Mouse (Mus musculus) embryonic fibroblast, embryonic 13.5 days (primary cell): ENCODE data around the gene Evx2.

Experiments used
- CTCF ChIP-seq: IDR thresholded peaks from 2 replicates; pipeline ENCODE4 v1.5.1; 2011; ENCODE audit warnings: mild to moderate bottlenecking, control low read depth, low read length, moderate library complexity, borderline replicate concordance; ENCODE audit not compliant: insufficient read depth
- POLR2A ChIP-seq: IDR thresholded peaks from 2 replicates; pipeline ENCODE4 v1.6.1; 2011; ENCODE audit warnings: low read depth, mild to moderate bottlenecking, control low read depth, low read length, moderate library complexity

GRCm38 (mm10) chr2:74656632-74657021, 2.7 kb downstream of the Evx2 start:
- no peak for TF ChIP-seq POLR2A
- TF ChIP-seq CTCF, result no peak
